In the genomic region with DNA sequence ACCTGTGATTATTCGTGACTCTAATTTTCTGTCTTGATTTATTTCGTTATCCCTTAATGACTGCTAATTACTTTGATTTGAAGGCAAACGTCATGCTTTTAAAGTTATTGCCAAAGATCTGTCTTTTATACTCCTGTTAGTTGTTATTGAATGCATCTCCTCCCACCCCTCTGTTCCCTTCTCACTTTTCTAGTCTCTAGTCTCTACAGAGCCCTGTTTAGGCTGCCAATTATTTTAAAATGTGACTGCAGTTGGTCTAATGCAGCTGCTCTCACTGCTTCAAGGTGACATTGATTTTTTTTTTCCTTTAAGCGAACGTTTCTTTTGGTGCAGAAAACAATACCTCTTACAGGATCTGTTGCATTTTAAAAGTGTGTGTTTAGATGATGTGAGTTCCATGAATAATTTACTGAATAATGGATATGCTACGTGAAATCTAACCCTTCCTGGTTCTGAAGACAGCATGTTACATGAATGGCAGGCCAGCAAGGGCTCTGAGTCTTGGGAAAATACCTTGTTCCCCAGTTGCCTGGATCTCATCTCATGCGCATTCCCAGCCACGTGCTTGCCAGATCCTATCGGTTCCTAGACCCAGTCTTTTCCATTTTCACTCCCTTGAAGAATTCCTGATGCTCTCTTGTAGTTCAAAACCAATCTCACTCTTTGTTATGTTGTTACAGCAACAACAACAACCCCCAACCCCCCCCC, we compare ENCODE assay signal across 13 mouse cellular contexts.
DNase-seq lines count a peak whose midpoint lies in the region; ATAC-seq lines count a peak whose summit lies in the region.
"Had no signal": no experiment of that assay in that cellular context is flagged by ENCODE, and none has a peak within 500 bp of the region (broad histone marks: within the 10 kb centered on the region; RNA-seq: fewer than 3 reads in every experiment).

No protein-coding gene starts in this region.

- no peaks in the 10 kb centered on the region for H3K36me3 ChIP-seq in kidney, embryonic 15.5 days
- no peaks in the 10 kb centered on the region for H3K36me3 ChIP-seq in embryonic facial prominence, embryonic 13.5 days
- no peaks in the 10 kb centered on the region for H3K36me3 ChIP-seq in hindbrain, embryonic 16.5 days (ENCODE audit: control insufficient read depth, insufficient read depth, low read length)
- no peaks in the 10 kb centered on the region for H3K36me3 ChIP-seq in neural tube, embryonic 12.5 days

- H3K9me3 ChIP-seq in kidney, embryonic 15.5 days (replicated peaks) = no peaks in the 10 kb centered on the region
- H3K9me3 ChIP-seq in embryonic facial prominence, embryonic 13.5 days = no peaks in the 10 kb centered on the region
- H3K9me3 ChIP-seq in hindbrain, embryonic 16.5 days (ENCODE audit: control insufficient read depth, low read length) = no peaks in the 10 kb centered on the region
- H3K9me3 ChIP-seq in neural tube, embryonic 12.5 days = no peaks in the 10 kb centered on the region

- H3K4me2 ChIP-seq in kidney, embryonic 15.5 days = peak overlapping the region; percentile 30; the same call in 1 of the 2 replicates
- peak overlapping the region; percentile 28; the same call in 1 of the 2 replicates for H3K4me2 ChIP-seq in embryonic facial prominence, embryonic 13.5 days
- H3K4me2 ChIP-seq in hindbrain, embryonic 16.5 days (ENCODE audit: low read length) = peak overlapping the region; percentile 20; the same call in 1 of the 2 replicates
- peak overlapping the region; percentile 31 for H3K4me2 ChIP-seq in neural tube, embryonic 12.5 days (replicated peaks)

- peaks cover 2% of the 10 kb centered on the region; the same call in 1 of the 2 replicates for H3K27me3 ChIP-seq in kidney, embryonic 15.5 days
- H3K27me3 ChIP-seq in embryonic facial prominence, embryonic 13.5 days = peaks cover 17% of the 10 kb centered on the region
- no peaks in the 10 kb centered on the region for H3K27me3 ChIP-seq in hindbrain, embryonic 16.5 days (replicated peaks; ENCODE audit: control insufficient read depth, insufficient read depth, low read length)
- no peaks in the 10 kb centered on the region for H3K27me3 ChIP-seq in neural tube, embryonic 12.5 days (replicated peaks)

- intact Hi-C loops in left cerebral cortex, postnatal 10 days (cut with DNase I) = no loop called here

- 27% methylated on average over 9 of the region's 9 CpGs for WGBS in kidney, embryonic 15.5 days
- 24% methylated on average over 9 of the region's 9 CpGs for WGBS in embryonic facial prominence, embryonic 13.5 days
- WGBS in hindbrain, embryonic 16.5 days = 16% methylated on average over 9 of the region's 9 CpGs
- 32% methylated on average over 9 of the region's 9 CpGs for WGBS in neural tube, embryonic 12.5 days

- H3K4me3 ChIP-seq in kidney, embryonic 15.5 days (replicated peaks) = no peak overlapping the region
- H3K4me3 ChIP-seq in embryonic facial prominence, embryonic 13.5 days = no peak overlapping the region
- no peak overlapping the region for H3K4me3 ChIP-seq in hindbrain, embryonic 16.5 days (ENCODE audit: low read length)
- H3K4me3 ChIP-seq in neural tube, embryonic 12.5 days = no peak overlapping the region

- ATAC-seq in kidney, embryonic 15.5 days (replicated peaks; ENCODE audit: low FRiP score) = no peak
- no peak for ATAC-seq in embryonic facial prominence, embryonic 13.5 days (ENCODE audit: insufficient number of reproducible peaks, insufficient read depth, low FRiP score, low TSS enrichment, low read depth)
- ATAC-seq in hindbrain, embryonic 16.5 days = peak; percentile 63; the same call in 1 of the 2 replicates
- ATAC-seq in neural tube, embryonic 12.5 days (ENCODE audit: low FRiP score, low read depth) = peak; percentile 27; the same call in 1 of the 2 replicates
- ATAC-seq: CD4-positive, CD25-positive, alpha-beta regulatory T cell, adult 4 months; liver, postnatal 0 days had no signal

- H3K4me1 ChIP-seq in kidney, embryonic 15.5 days = peaks cover 8% of the 10 kb centered on the region; the same call in 1 of the 2 replicates
- peaks cover 22% of the 10 kb centered on the region for H3K4me1 ChIP-seq in embryonic facial prominence, embryonic 13.5 days
- peaks cover 11% of the 10 kb centered on the region for H3K4me1 ChIP-seq in hindbrain, embryonic 16.5 days (ENCODE audit: control insufficient read depth, insufficient read depth, low read depth, low read length)
- H3K4me1 ChIP-seq in neural tube, embryonic 12.5 days = peaks cover 16% of the 10 kb centered on the region

- DNase-seq in kidney, postnatal 36 days = no peak
- DNase-seq in T-cell, adult 2 months (ENCODE audit: low spot score) = no peak
- no peak for DNase-seq in left cerebral cortex, postnatal 10 days (ENCODE audit: extremely low spot score in 1 of 2, low spot score in 2 of 2)
- no peak for DNase-seq in right cerebral cortex, adult 18-20 months
- DNase-seq: cerebellum, adult 11 months; heart, postnatal 10 days; liver, postnatal 0 days; thymus, adult 18-20 months had no signal

- no peak overlapping the region for H3K27ac ChIP-seq in kidney, embryonic 15.5 days
- no peak overlapping the region for H3K27ac ChIP-seq in embryonic facial prominence, embryonic 13.5 days
- peak overlapping the region; percentile 29; the same call in 1 of the 2 replicates for H3K27ac ChIP-seq in hindbrain, embryonic 16.5 days (ENCODE audit: low read depth, low read length)
- H3K27ac ChIP-seq in neural tube, embryonic 12.5 days = peak overlapping the region; percentile 42; the same call in 1 of the 2 replicates

- no peak overlapping the region for H3K9ac ChIP-seq in kidney, embryonic 15.5 days
- H3K9ac ChIP-seq in embryonic facial prominence, embryonic 13.5 days = no peak overlapping the region
- 0 out of 2 replicates have a peak overlapping the region, but pooled peaks have one; percentile 5 for H3K9ac ChIP-seq in hindbrain, embryonic 16.5 days (ENCODE audit: low read depth, low read length)
- H3K9ac ChIP-seq in neural tube, embryonic 12.5 days = no peak overlapping the region
- H3K9ac ChIP-seq: liver, postnatal 0 days had no signal

Comparison
In these comparisons a context has a peak if more than half of its experiments do, and no peak if none do; other contexts are left out.
1. ATAC-seq: peak in hindbrain, embryonic 16.5 days (single experiment) and neural tube, embryonic 12.5 days (single experiment); none in kidney, embryonic 15.5 days (single experiment) and embryonic facial prominence, embryonic 13.5 days (single experiment).
2. H3K27ac ChIP-seq: peak in hindbrain, embryonic 16.5 days (single experiment) and neural tube, embryonic 12.5 days (single experiment); none in kidney, embryonic 15.5 days (single experiment) and embryonic facial prominence, embryonic 13.5 days (single experiment).
3. Peak in every context shown above with its lines, with median percentiles within 50 percentile points of each other: H3K4me2 ChIP-seq.